Mouse (Mus musculus): ENCODE data around the gene Sec22b.
A peak's percentile ranks its signal among the peaks of the same experiment; 100 is the strongest.

Sec22b gene

DNA sequence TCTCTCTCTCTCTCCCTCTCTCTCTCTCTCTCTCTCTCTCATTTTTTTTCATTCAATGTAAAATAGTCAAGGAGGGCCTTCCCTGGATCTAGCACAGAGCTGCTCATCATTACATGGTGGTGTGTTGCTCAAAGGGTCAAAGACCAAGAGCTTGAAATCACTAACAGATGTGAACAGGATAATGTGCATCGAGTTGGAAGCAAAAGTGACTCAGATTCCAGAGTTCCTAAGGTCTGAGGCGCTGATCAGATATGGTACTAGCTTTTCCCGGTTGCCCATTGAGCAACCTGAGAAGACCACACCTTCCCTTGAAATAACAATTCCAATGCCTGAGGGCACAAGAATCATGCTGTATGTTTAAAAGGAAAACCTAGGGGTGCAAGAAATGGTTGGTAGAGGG is 2.6 kb upstream of the Sec22b start:
- ATAC-seq (ENCODE audit: insufficient number of reproducible peaks, low FRiP score, low TSS enrichment): no peak

DNA sequence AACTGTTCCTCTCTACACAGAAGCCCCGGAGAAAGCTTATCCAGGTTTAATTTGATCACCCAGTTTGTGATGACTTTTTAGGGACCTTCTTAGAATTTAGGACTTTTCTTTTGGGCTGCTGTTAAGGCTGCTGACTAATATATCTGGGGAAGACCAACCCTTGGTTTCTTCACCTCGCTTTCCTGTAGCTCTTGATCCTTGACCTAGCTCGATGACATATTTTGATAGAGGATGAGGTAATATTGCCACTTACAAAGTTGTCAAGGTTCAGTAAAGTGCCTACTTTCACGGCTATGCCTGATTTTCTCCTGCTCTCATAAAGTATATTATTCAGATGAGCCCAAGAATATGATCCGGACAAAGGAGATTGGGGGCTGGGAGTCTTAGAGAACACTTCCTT is 596 bp downstream of the Sec22b start:
- ATAC-seq (ENCODE audit: insufficient number of reproducible peaks, low FRiP score, low TSS enrichment): no peak

DNA sequence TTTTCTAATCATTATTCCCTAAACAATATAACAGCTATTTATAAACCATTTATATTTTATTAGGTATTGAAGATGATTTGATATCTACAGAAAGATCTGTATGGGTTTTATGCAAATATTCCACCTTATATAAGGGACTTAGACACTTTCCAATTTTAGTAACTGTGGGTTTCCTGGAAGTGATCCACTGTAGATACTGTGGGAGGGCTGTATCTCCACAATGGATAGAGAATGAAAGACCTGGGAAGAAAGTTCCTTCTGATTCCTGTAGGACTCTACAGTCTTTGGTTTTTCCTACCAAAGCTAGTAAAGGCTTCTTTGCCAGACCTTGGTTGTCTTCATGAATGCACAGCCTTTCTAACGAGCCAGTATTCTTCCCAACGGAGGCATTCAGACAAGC is 8.7 kb downstream of the Sec22b start:
- ATAC-seq (ENCODE audit: insufficient number of reproducible peaks, low FRiP score, low TSS enrichment): no peak

DNA sequence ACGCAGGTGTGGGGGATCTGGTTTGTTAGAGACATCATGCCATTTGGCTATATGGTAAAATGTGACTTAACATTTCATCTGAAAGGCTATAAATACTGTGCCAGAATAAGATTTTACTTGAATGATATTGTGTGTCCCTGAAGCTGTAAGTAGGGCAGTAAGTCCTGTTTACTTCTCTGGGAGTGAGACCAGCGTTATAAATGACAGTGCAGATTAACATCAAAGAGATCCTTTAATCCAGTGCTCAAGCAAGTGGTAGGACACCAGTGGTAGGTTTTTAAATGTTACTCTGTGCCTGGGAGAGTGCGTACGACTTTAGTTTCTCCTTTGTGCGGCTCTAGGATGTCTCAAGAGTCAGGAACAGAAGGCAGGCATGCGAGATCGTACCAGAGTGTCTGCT is 10.1 kb downstream of the Sec22b start:
- no peak for ATAC-seq (ENCODE audit: insufficient number of reproducible peaks, low FRiP score, low TSS enrichment)

DNA sequence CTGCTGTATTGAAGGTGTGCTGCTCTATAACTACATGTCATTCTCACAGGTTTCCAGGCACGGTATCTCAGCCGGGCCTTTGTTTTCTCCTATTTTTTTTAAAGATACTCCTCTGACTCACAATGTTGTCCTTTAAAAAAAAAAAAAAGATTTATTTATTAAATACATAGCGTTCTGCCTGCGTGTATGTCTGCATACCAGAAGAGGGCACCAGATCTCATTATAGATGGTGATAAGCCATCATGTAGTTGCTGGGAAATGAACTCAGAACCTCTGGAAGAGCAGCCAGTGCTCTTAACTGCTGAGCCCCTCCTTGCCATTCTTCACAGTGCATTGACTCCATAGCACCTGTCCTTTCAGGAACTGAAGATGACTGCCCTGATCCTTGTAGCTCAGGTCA is 14.1 kb downstream of the Sec22b start:
- no peak for ATAC-seq (ENCODE audit: insufficient number of reproducible peaks, low FRiP score, low TSS enrichment)

DNA sequence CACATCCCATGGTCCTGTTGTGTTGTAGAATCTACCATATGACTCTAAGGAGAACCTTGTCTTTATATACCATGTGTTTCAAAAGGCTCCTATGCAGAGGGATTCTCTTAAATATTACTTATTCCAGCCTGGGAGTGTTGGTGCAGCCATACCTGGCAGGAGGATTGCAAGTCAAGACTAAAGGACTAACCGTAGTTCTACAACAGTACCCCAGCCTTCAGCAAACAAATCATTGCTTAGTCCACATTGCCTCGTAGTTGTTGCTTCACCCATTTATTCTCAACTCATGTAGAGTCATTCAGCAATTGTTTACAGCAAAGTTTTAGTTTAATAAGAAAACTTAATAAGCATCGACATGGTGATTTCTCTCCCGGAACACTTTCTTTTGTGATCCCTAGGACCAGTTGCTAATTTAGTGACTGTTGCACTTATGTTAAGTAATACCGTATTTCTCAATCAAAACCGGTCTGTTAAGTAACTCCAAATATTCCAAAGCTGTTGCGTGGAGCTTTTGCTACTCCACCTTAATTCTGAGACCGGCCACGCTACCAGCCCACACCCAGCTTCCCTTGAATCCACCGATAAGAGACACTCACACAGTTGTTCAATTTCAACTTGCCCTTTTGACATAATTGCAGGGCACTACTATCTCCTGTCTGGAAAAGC is 18.0 kb downstream of the Sec22b start:
- ATAC-seq (ENCODE audit: insufficient number of reproducible peaks, low FRiP score, low TSS enrichment): no peak

DNA sequence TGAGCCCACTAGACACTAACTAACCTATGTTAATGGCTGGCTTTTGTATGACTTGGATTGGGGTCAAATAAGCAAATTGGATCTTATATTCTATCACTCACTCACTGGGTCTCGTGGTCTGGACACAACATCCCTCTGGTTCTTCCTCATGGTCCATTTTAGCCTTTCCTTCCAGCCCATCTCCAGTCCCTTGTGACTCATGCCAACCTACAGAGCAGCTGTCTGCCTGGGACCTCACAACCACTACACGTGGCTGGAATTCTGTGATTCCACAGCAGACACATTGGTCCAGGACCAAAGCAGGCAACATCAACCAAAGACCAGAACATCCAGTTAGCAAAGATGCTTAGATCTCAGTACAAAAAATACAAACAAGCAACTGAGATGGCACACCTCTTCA is 24.3 kb downstream of the Sec22b start:
- ATAC-seq (ENCODE audit: insufficient number of reproducible peaks, low FRiP score, low TSS enrichment): no peak

DNA sequence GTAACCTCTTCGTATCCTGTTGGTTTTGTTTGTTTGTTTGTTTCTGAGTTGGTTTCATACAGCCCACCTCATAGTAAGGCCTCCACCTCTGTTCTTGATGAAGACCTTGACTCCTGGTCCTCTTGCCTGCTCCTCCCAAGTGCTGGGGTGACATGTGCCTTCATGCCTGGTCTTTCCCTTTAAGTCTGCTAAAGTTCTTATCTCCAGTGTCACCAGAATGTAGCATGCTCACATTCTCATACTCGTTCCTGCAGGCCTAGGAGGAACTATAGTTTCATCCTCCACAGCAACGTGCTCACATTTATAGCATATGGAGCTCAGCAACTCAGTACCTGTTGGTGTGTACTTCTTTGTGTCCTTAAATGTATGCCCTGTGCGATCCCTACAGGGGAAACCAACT is 26.3 kb downstream of the Sec22b start:
- no peak for ATAC-seq (ENCODE audit: insufficient number of reproducible peaks, low FRiP score, low TSS enrichment)

DNA sequence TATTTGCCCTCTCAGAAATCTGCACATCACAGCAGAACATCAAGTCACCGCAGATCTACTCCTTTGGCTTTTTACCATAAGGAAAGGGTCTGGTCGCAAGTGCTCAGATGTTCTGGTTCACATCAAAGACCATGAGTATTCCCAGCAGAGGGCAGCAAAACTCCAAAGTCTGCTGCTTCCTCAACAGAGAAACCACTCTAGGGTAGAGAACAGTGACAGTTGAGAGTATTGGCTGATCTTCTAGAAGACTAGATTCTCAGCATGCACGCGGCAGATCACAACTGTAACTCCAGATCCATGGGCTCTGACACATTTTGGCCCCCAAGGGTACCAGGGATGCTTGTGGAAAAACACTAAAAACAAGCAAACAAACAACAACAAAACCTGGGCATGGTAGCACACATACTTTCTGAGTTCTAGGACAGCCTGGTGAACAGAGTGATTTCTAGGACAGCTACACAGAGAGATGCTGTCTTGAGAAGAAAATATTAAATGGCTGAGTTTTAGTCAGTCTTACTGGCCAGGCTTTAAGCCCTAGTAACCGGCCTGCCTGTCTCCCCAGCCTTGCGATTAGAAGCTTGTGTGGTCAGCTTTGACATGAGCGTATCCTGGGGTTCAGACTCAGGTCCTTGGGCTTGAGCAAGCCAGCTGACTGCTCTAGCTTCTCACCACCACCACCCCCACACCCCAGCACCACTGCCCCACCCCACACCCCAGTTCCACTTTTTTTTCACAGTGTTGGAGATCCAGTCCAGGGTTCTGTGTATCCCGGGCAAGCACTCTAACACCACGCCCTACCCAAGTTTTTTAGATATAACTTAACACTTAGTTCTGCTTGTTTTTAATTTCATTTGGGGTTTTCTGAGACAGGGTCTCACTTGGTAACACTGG is 28.2 kb downstream of the Sec22b start:
- ATAC-seq (ENCODE audit: insufficient number of reproducible peaks, low FRiP score, low TSS enrichment): peak; percentile 75

DNA sequence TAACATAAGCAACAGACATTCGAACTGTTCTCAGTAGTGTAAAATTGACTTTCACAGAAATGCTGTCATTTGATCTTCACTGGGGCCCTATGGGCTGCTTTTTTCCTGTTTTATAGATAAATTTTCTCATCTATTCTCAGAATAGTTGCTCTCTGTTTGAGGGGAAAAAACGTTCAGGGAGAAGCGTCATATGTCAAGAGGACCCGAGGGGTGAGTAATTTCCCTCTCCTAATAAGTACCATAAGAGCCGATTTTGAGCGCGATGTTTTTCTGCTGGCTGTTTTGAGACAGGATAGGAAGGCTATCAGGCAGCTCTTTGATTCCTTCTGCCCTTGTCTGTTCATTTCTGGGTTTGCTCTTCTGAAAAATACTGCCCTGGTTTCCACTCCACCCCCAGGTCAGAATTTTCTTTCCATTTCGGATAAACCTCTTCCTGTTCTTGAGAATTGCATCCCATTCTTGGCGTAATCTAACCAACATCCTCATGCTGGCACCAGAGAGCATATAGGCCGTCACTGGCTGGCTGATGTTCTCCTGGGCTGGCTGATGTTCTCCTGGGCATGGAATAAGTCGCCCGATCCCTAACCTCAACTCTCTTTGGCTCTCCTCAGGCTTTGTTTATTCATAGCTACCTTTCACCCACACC is 29.3 kb downstream of the Sec22b start:
- no peak for ATAC-seq (ENCODE audit: insufficient number of reproducible peaks, low FRiP score, low TSS enrichment)

DNA sequence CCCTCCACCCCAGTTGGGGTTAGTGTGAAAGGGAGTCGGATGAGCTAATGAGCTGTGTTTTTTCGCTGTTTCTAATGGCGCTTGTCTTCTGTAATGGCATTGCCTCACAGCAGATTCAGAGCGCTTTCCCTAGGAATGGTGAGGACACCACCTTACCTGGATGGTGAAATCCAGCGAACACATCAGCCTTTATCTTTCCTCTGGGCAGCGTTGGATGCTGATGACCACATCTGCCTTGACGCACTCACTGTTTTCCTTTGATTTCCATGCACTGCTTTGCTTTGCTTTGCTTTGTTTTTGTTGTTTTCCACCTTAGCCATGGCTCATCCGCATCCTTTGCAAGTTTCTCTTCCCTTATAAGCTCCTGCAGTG is 29.8 kb downstream of the Sec22b start:
- no peak for ATAC-seq (ENCODE audit: insufficient number of reproducible peaks, low FRiP score, low TSS enrichment)

DNA sequence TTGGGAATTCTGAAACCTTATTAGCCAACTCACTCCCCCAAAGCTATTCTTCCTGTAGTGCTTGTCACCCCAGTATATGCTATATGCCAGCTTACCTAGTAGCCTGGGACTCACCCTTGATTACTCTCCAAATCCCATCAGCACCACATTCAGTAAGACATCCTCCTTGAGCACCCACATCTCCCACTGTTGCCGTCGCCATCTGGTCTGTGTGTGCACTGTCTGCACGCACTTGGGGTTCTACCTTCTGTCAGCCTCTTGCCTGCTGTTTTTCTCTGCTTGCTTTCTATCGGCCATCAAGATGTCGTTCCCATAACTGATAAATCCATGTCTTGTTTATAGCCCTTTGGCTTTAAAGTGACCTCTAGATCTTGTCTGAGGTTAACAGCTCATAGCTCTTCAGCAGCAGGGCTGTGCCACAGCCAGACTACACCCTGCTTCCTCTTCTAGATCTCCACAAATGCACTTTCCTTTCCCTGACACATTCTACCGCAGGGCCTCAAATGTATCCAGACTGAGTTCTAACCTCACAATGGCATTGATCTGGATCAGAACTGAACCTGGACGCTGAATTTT is 30.4 kb downstream of the Sec22b start:
- no peak for ATAC-seq (ENCODE audit: insufficient number of reproducible peaks, low FRiP score, low TSS enrichment)

DNA sequence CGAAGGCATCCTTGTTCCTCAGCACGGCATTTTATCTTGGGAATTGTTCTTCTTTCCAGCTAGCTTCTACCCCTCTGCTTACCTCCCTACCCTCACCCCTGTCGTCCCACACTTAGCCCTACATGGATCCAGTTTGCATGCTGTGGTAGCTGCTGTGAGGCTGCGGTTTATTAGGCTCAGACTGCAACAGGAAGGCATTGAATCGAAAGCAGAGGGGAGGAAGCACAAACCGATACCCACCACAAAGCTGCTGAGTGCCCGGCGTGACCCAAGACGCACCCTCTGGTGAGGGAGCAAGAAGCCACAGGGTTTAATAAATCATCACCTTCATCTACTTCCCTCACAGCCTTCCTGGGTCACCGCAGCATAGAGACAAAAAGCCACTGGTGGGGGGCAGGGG is 31.1 kb downstream of the Sec22b start:
- no peak for ATAC-seq (ENCODE audit: insufficient number of reproducible peaks, low FRiP score, low TSS enrichment)

DNA sequence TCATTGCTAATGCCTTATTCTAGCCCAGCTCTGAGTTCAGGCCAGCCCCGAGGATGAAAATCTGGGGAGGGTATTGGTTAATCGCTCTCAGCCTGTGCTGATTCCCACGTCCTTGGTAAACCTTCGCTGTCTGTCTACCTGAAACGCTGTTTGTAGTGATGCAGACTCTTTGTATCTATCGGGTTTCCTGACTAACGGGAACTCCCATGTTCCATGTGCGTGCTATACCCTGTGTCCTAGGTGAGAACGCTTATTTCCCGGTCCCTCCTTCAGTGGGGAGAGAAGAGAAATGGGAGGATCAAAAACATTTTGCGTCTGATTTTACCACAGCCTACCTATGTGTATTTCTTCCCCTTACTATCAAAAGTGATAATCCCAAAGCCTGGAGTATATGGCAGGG is 31.8 kb downstream of the Sec22b start:
- no peak for ATAC-seq (ENCODE audit: insufficient number of reproducible peaks, low FRiP score, low TSS enrichment)

DNA sequence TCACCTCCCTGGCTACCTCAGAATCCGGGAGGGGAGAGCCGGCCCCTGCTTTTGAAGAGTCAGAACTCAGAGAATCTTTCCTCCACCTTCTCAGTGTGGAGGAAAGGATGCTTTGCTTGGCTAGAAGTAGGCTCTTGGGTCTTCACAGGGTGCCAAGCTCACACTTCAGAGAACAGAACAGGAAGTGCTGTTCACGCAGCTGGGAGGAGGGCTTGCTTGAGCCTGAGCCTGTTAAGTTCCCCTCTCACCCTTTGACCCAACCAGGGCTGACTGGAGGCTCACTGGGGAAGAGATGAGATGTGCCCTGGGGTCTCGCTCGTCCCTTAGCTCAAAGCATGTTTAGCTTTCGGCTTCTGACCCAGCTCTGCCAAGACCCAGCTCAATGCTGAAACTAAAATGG is 32.3 kb downstream of the Sec22b start:
- no peak for ATAC-seq (ENCODE audit: insufficient number of reproducible peaks, low FRiP score, low TSS enrichment)

DNA sequence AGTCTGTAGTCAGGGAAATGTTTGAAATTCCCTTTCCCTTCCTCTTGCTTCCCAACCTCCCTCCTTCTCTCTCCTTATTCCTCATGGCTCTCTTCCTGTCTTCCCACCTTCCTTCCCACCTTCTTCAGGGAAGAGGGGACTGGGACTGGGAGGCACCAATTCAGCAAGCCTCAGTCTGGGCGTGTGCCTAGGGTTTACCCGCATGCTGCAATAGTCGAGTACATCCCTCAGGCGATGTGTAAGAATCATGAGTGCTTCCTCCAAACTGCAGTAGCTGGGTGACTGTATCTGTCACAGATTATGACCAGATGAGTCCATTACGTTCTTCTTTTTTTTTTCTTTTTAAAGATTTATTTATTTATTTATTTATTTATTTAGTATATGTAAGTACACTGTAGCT is 32.8 kb downstream of the Sec22b start:
- no peak for ATAC-seq (ENCODE audit: insufficient number of reproducible peaks, low FRiP score, low TSS enrichment)

DNA sequence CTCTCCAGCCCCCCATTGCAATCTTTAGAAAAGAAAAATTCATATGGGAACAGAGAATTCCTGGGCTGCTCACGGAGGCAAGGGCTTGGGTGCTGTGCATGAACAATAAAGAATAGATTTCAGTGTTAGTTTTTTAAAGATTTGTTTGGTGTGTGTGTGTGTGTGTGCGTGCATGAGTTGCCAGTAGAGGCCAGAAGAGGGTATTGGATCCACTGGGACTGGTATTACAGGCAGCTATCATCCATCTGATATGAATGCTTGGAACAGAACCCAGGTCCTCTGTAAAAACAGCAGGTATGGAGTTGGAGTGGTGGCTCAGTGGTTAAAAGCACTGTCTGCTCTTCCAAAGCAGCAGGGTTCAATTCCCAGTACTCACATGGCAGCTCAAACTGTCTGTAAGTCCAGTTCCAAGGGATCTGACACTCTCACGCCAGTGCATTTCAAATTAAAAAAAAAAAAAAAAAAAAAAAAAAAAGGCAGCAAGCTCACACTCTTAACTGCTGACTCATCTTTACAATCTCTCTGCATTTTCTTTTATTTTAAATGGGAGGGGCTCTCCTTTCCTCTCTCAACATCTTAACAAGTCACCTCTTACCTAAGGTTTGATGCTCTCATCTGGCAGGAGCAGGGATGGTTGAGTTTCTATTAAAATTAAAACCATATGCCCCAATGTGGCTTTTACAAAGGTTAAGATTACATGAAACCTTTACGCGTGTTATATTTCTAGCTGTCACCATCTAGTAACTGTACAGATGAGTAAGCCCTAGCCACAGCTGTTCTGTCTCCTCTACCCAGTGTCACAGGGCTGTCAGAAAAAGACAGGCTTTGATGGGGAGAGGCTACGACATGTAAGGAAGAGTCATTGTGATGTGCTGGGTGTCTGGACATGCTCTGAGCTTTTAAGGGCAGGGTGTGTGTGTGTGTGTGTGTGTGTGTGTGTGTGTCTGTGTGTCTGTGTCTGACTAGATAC is 33.6 kb downstream of the Sec22b start:
- ATAC-seq (ENCODE audit: insufficient number of reproducible peaks, low FRiP score, low TSS enrichment): no peak

DNA sequence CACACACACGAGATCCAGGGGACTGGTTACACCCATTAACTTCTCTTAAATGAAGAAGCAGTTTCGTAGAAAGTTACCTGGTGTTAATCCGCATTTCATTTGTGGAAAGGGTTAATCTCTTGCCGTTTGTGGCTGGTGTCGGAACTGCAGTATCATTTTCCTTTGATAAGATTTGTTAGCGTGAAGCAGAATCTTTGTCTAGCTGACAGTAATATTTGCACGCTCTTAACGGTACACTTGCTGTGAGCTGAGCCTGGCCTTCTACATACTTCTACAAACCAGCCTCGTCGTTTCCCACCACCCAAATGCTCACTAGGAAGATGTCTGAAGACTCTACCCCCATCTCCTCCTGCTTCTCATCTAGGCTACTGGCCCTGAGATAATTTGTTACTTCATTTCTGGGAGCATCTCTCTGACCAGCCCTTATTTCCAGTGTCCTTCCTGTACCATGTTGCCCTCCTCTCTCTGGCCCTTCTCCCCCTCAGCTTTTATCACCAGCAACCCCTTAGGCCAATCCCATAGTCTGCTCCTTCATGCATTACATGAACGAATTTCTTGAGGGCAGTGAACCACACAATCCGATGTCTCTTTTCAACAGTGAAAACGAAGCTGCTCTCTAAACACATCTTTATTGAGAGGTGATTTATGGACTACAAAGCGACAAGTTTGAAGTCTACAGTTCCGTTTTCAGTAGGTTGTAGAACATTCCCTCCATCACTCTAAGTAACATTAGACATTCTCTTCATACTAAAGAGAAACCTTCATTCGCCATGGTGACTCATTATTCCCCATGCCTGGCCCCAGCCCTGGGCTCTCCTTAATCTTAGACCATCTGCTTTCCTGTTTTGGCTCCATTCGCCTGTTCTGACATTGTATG is 36.3 kb downstream of the Sec22b start:
- ATAC-seq (ENCODE audit: insufficient number of reproducible peaks, low FRiP score, low TSS enrichment): no peak

DNA sequence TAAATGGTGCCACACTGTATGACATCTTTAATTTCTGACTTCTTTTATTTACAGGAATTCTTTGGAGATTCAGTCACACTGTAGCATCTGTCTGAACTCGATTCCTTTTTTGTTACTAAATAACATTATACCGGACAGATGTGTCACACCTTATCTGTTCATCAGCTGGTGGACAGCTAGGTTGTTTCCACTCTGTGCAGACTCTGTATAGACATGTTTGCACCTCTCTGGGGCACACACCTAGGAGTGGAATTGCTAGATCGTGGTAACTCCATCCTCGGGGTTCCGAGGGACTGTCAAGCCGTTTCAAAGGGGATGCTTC is 36.9 kb downstream of the Sec22b start:
- no peak for ATAC-seq (ENCODE audit: insufficient number of reproducible peaks, low FRiP score, low TSS enrichment)

Measured in cerebellum, adult (tissue).